Mouse (Mus musculus): Measurements from ENCODE around the gene Gm16181.

DNA sequence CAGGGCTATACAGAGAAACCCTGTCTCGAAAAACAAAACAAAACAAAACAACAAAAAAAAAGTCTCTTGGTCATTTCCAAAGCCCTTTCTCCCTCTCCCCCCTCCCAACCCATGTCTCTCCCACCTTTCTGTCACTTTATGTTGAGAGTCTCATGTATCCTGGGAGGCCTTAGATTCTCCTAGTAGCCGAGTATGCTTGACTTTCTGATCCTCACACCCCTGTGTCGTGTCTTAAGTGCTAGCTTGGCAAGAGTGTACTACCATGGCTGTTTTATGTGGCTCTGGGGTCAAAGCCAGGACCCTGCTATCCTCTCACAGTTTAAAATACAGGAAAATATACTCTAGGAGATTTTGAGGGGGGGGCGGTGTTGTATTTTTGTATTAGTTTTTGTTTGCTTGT is 33.3 kb upstream of the Gm16181 start:
- no peak for TF ChIP-seq POLR2A (IDR thresholded peaks at IDR 0.05; ENCODE audit: borderline replicate concordance, extremely low read depth, insufficient read depth, insufficient read length, poor library complexity, severe bottlenecking)
- TF ChIP-seq CTCF (IDR thresholded peaks at IDR 0.05; ENCODE audit: borderline replicate concordance, extremely low read depth, insufficient read depth, insufficient read length) = no peak

Measured in brain, embryonic 14.5 days (tissue).